Comparison of ENCODE assay signal across 8 mouse cellular contexts in the genomic region with DNA sequence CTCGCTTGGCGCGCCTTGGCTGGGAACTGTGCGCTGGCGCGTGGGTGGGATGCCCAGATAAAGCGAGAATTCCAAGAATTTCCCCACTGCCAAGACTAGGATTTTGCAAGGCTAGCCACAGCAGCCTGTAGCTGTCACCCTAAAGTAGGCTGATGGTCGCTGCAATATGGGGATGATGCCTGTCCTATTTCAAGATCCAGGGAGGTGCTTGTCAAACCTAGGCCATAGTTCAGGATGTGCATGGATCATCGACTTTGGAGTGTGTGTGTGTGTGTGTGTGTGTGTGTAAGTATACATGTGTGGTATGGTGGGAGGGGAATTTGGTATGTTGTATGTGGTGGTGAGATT. TPM values are rescaled to one million over a fixed set of nuclear protein-coding genes. Genes with fewer than 3 reads are reported as not detected.
DNase-seq lines count a peak whose midpoint lies in the region; ATAC-seq and TF ChIP-seq lines count a peak whose summit lies in the region.

No protein-coding gene starts in this region.

- no peak for TF ChIP-seq CTCF in cortical plate, adult 2 months (IDR thresholded peaks at IDR 0.05; ENCODE audit: extremely low read depth, insufficient read depth, low read length)
- TF ChIP-seq CTCF in hindbrain, postnatal 0 days (IDR thresholded peaks at IDR 0.05; ENCODE audit: low read depth) = no peak

- no peaks in the 10 kb centered on the region for H3K36me3 ChIP-seq in kidney, embryonic 16.5 days (ENCODE audit: insufficient read depth, low read length)
- no peaks in the 10 kb centered on the region for H3K36me3 ChIP-seq in hindbrain, postnatal 0 days (ENCODE audit: insufficient read depth, low read length)
- H3K36me3 ChIP-seq in midbrain, embryonic 15.5 days (replicated peaks) = no peaks in the 10 kb centered on the region

- WGBS in kidney, embryonic 16.5 days = under 1% methylated on average over 9 of the region's 9 CpGs
- under 1% methylated on average over 9 of the region's 9 CpGs for WGBS in hindbrain, postnatal 0 days
- WGBS in midbrain, embryonic 15.5 days = 1% methylated on average over 9 of the region's 9 CpGs

- no peak for TF ChIP-seq POLR2A in cortical plate, adult 2 months (IDR thresholded peaks at IDR 0.05; ENCODE audit: extremely low read depth, insufficient read depth, low read length)

- H3K4me3 ChIP-seq in kidney, embryonic 16.5 days (ENCODE audit: low read length) = peak overlapping the region; percentile 95
- H3K4me3 ChIP-seq in cortical plate, adult 2 months (ENCODE audit: insufficient read depth, low read length) = peak overlapping the region; percentile 64
- peak overlapping the region; percentile 64 for H3K4me3 ChIP-seq in hindbrain, postnatal 0 days (ENCODE audit: low read length)
- peak overlapping the region; percentile 91 for H3K4me3 ChIP-seq in midbrain, embryonic 15.5 days

- ATAC-seq in kidney, embryonic 16.5 days (ENCODE audit: low FRiP score, low TSS enrichment) = peak; percentile 40; the same call in 1 of the 2 replicates
- no peak; the same call in 1 of the 2 replicates for ATAC-seq in hindbrain, postnatal 0 days
- ATAC-seq in midbrain, embryonic 15.5 days (replicated peaks) = no peak; the same call in 1 of the 2 replicates

- no peaks in the 10 kb centered on the region for H3K27me3 ChIP-seq in kidney, embryonic 16.5 days (ENCODE audit: insufficient read depth, low read length)
- no peaks in the 10 kb centered on the region for H3K27me3 ChIP-seq in hindbrain, postnatal 0 days (ENCODE audit: insufficient read depth, low read length)
- no peaks in the 10 kb centered on the region for H3K27me3 ChIP-seq in midbrain, embryonic 15.5 days (replicated peaks)

- no peaks in the 10 kb centered on the region for H3K9me3 ChIP-seq in kidney, embryonic 16.5 days (ENCODE audit: low read length)
- no peaks in the 10 kb centered on the region for H3K9me3 ChIP-seq in hindbrain, postnatal 0 days (ENCODE audit: low read length)
- no peaks in the 10 kb centered on the region for H3K9me3 ChIP-seq in midbrain, embryonic 15.5 days

- no peak overlapping the region for H3K27ac ChIP-seq in kidney, embryonic 16.5 days (ENCODE audit: low read length)
- H3K27ac ChIP-seq in cortical plate, adult 2 months (ENCODE audit: insufficient read depth, low read length) = no peak overlapping the region
- peak overlapping the region; percentile 85 for H3K27ac ChIP-seq in hindbrain, postnatal 0 days
- peak overlapping the region; percentile 81 for H3K27ac ChIP-seq in midbrain, embryonic 15.5 days

- H3K4me2 ChIP-seq in kidney, embryonic 16.5 days (replicated peaks; ENCODE audit: low read depth, low read length) = peak overlapping the region; percentile 89
- H3K4me2 ChIP-seq in hindbrain, postnatal 0 days (ENCODE audit: low read depth, low read length) = peak overlapping the region; percentile 83
- H3K4me2 ChIP-seq in midbrain, embryonic 15.5 days = peak overlapping the region; percentile 80

- H3K9ac ChIP-seq in kidney, embryonic 16.5 days (replicated peaks; ENCODE audit: low read length) = peak overlapping the region; percentile 87
- peak overlapping the region; percentile 85 for H3K9ac ChIP-seq in hindbrain, postnatal 0 days (replicated peaks; ENCODE audit: low read length)
- peak overlapping the region; percentile 81 for H3K9ac ChIP-seq in midbrain, embryonic 15.5 days

- DNase-seq in kidney, postnatal 10 days = no peak
- peak; percentile 43 for DNase-seq in hindbrain, postnatal 0 days (ENCODE audit: low spot score)
- no peak for DNase-seq in layer of hippocampus, adult 9-10 months (ENCODE audit: low spot score)
- DNase-seq in right cerebral cortex, postnatal 14 days = no peak
- no peak for DNase-seq in layer of hippocampus, adult 9-11 months

- peaks cover 23% of the 10 kb centered on the region for H3K4me1 ChIP-seq in kidney, embryonic 16.5 days (ENCODE audit: insufficient read depth, low read length)
- H3K4me1 ChIP-seq in cortical plate, adult 2 months (ENCODE audit: control insufficient read depth, insufficient read depth, low read length) = peaks cover 8% of the 10 kb centered on the region; the same call in 1 of the 2 replicates
- H3K4me1 ChIP-seq in hindbrain, postnatal 0 days (ENCODE audit: insufficient read depth, low read length) = peaks cover 9% of the 10 kb centered on the region
- H3K4me1 ChIP-seq in midbrain, embryonic 15.5 days = peaks cover 12% of the 10 kb centered on the region

RNA-seq across cellular contexts. Expression of gene C2cd2, which starts 39.6 kb away (rescaled TPM):
- 16.7 and 18.1 TPM in 2 replicates for polyA plus RNA-seq in kidney, embryonic 16.5 days (2015; fragmentation: Nextera tagmentation; extraction: Ambion mirVana)
- polyA plus RNA-seq in cortical plate, adult 2 months (2012; rRNA removed) = 10.0 and 10.4 TPM in 2 replicates
- 20.7 and 47.7 TPM in 2 replicates for total RNA-seq in hindbrain, postnatal 0 days (2014; rRNA removed)
- 13.5 and 16.8 TPM in 2 replicates for polyA plus RNA-seq in hindbrain, postnatal 0 days (2015; fragmentation: Nextera tagmentation; extraction: Ambion mirVana)
- 16.1 and 17.8 TPM in 2 replicates for polyA plus RNA-seq in midbrain, embryonic 15.5 days (2015; fragmentation: Nextera tagmentation; extraction: Ambion mirVana)

RNA-seq across cellular contexts. Expression of gene Zbtb21, which starts 39.7 kb away (rescaled TPM):
- 14.0 and 15.0 TPM in 2 replicates for polyA plus RNA-seq in kidney, embryonic 16.5 days (2015; fragmentation: Nextera tagmentation; extraction: Ambion mirVana)
- 17.3 and 18.3 TPM in 2 replicates for polyA plus RNA-seq in cortical plate, adult 2 months (2012; rRNA removed)
- total RNA-seq in hindbrain, postnatal 0 days (2014; rRNA removed) = 28.7 and 42.6 TPM in 2 replicates
- polyA plus RNA-seq in hindbrain, postnatal 0 days (2015; fragmentation: Nextera tagmentation; extraction: Ambion mirVana) = 8.7 TPM in 2 replicates
- 12.7 and 14.9 TPM in 2 replicates for polyA plus RNA-seq in midbrain, embryonic 15.5 days (2015; fragmentation: Nextera tagmentation; extraction: Ambion mirVana)

Comparison
In these comparisons a context has a peak if more than half of its experiments do, and no peak if none do; other contexts are left out.
1. H3K27ac ChIP-seq: peak in hindbrain, postnatal 0 days (single experiment) and midbrain, embryonic 15.5 days (single experiment); none in kidney, embryonic 16.5 days (single experiment) and cortical plate, adult 2 months (single experiment).
2. Peak in every context shown above with its lines, with median percentiles within 50 percentile points of each other: H3K4me2 ChIP-seq, H3K4me3 ChIP-seq and H3K9ac ChIP-seq.